Mouse (Mus musculus) CH12.LX (cell line): ENCODE data around the gene Pbx3.

Experiments
- BHLHE40 ChIP-seq: IDR thresholded peaks from 2 replicates; pipeline ENCODE4 v1.6.1; 2011; ENCODE audit warnings: mild to moderate bottlenecking, low read depth, low read length, improper control_type of control experiment
- CTCF ChIP-seq, 2 experiments: IDR thresholded peaks in 1 of 2; conservative IDR thresholded peaks in 1 of 2; 2 replicates each; pipeline ENCODE4 v1.5.1; 2011 to 2012; ENCODE audit warnings: low read depth in 2 of 2, low read length in 2 of 2, improper control_type of control experiment in 1 of 2, inconsistent platforms in 1 of 2, mild to moderate bottlenecking in 1 of 2, moderate library complexity in 1 of 2
- EP300 ChIP-seq: IDR thresholded peaks from 2 replicates; pipeline ENCODE4 v1.6.1; 2011; ENCODE audit warnings: low read length, improper control_type of control experiment
- JUN ChIP-seq: IDR thresholded peaks from 2 replicates; pipeline ENCODE4 v1.6.1; 2011; ENCODE audit warnings: low read depth, mild to moderate bottlenecking, low read length, improper control_type of control experiment, moderate library complexity; ENCODE audit not compliant: insufficient read depth
- NRF1 ChIP-seq: IDR thresholded peaks from 2 replicates; pipeline ENCODE4 v1.6.1; 2014; ENCODE audit warnings: low read depth, mild to moderate bottlenecking, inconsistent platforms, low read length, improper control_type of control experiment, moderate library complexity
- POLR2A ChIP-seq: IDR thresholded peaks from 2 replicates; pipeline ENCODE4 v1.6.1; 2011; ENCODE audit warnings: low read depth, mild to moderate bottlenecking, improper control_type of control experiment, low read length

DNA sequence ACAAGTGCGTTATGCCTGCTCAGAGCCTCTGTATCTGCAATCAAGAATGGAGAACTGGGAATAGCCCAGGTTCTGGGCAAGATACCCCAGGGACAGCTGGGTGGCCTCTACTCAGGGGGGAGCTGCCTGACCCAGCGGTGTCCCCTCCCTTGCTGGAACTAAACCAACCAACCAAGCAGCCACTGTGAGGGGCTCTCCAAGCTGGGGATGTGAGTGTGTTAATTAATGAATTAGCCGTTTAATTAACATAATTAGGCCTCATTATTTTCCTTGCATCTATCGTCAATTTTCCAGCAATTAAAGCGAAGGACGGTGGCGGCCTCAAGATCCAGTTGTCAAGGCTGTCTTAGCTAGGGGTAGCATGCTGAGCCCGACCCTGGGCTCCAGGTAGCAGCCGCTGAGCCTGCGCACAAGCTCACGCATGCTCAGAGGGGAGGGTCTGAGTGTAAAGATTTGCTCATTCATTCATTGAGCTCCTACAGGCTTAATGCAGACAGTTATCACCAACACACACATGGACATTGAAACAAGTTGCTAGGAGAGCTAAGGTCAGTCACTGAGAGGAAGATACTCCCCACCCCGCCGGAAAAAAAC, 243.2 kb downstream of the Pbx3 start:
- TF ChIP-seq EP300: no peak
- TF ChIP-seq BHLHE40: no peak
- TF ChIP-seq NRF1: no peak
- TF ChIP-seq JUN: no peak
- no peak for TF ChIP-seq CTCF (conservative IDR thresholded peaks at IDR 0.05 in 1 of 2, IDR thresholded peaks at IDR 0.05 in 1 of 2; ENCODE audit: low read depth in 2 of 2, low read length in 2 of 2)
- TF ChIP-seq POLR2A: no peak
